Mouse (Mus musculus): ENCODE results near the gene Agbl4. TPM values are rescaled to one million over a fixed set of nuclear protein-coding genes. Genes with fewer than 3 reads are reported as not detected.

Agbl4 gene
- polyA plus RNA-seq, 3 experiments from 2014 or later = not detected

DNA sequence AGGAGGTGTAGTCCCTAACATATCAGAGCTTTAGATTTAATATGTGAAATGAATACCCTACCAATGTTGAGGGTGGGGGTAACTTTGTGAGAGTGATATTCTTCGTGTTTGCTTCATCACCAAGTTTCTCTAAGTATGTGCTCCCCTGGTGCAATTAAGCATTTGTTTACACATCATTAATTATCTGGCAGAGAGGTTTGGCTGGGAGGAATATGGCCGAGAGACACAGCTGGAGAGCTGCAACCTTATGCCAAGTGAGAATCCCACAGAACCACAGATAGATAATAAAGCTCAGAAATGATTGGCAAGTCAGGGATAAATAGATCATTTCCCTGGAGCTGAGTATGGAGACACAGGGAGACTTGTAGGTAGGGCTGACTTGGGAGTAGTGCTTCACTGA lies 1003.2 kb downstream of the Agbl4 start:
- no peak for ATAC-seq

DNA sequence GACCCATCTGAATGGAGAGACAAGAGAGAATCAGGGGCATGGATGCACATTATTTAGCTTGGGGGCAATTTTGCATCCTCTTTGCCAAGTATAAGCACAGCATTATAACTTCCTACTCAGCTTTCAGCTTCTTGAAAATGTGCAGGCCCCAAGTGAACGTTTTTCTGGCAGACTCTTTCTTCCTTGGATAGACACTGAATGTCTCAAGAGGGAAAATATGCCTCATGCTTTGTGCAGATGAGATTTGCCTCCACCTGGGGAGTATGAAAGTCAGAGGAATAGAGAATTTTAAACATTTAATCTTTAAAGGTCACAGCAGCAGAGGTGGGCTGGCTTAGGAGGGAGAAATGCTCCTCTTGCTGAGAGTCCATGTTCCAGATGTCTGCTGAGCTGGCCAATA lies 1005.8 kb downstream of the Agbl4 start:
- ATAC-seq = no peak

DNA sequence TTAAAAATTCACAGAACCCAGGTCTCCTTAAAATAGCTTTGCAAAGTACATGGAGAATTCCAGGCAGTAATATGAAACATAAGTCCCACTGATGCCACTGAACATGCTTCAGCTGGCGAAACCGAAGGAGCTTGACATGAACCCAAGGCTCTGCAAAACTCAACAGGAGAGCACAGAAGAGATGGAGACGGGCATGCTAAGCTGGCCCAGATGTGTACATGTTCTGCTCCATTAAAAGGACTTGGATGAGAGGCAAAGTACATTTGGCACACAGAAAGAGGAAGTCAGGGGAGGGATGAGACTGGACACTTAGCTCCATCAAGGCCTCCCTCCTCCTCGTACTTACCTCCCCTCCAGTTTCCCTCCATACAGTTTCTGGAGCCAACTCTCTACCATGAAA lies 1013.3 kb downstream of the Agbl4 start:
- ATAC-seq = no peak

DNA sequence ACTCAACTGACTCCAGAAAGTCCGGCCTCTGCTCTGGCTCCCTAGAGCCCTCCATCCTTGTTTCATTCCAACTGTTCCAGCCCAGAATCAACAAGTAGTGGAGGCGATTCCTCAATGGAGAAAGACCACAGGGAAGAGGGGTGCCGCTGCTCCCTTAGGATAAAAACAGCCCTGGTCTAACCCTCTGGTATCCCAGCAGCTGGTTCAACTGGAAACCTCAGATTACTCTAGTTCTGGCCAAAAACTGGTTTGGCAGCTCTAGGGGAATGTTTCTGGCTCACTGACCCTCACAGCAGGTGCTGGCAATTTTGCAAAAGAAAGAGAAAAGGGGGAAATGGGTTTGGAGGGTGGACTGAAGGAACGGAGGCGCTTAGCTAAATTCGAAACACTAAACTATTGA lies 1016.9 kb downstream of the Agbl4 start:
- no peak for ATAC-seq

DNA sequence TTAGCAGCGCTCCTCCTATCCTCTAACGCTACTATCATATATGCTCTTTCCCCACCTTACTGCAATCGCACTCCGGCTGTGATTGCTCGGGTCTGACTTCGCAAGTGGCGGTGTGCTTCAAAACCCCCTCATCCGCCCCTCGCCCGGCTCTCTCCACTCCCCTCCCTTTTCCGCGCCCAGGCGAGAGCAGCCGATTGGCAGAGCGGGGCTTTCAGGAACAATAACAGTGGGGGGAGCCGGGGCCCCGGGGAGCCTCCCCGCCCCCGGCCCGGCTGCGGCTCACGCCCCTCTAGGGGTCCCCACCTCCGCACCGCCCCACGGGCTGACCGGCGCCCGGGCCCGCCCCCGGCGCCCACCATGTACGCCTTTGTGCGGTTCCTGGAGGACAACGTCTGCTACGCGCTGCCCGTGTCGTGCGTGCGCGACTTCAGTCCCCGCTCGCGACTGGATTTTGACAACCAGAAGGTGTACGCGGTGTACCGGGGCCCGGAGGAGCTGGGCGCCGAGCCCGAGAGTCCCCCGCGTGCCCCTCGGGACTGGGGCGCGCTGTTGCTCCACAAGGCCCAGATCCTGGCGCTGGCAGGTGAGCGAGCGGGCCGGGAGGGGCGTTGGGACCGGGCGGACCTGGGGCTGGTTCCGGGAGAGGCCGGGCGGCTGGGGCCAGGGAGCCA lies 1017.5 kb downstream of the Agbl4 start, which contains the start of gene Bend5:
Gene Bend5, plus strand, starts transcription at position 189 of the 671 bp plus-strand sequence.
- peak; percentile 46 for ATAC-seq

DNA sequence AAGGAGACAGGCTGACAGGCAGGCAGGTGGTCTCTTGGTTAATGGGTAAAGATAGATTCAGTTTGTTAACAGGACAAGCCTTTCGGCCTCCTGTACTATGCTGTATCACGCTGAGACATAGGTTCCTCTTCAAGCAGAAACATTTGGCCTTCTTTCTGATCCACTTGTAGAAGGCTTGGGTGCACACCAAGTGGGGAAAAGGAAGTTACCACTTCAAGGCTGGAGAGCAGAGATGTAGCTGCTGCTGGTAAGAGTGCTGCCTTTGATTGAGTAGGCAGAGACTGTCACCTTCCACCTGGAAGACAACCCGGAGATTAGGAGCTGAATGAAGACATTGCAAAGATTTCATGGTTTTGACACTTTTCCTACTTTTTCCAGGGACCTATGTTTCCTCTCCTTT lies 1018.7 kb downstream of the Agbl4 start:
- ATAC-seq = no peak

DNA sequence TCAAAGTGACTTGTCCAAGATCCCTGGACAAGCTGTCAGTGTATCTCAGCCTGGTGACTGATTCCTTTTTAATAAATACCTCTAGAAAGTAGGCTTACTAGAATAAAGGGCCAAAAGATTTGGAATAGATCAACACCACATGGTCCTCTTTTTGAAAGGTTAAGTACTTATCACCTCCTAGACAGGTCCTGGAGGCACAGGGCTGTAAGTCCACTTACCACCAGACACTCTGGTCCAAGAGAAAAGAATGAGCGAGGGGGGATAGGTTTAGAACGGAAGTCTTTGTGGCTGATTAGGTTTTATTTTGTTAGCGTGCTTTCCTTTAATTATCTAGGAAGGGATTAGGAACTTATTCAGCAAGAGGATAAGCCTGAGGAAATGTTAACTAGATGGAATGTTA lies 1019.1 kb downstream of the Agbl4 start:
- no peak for ATAC-seq

DNA sequence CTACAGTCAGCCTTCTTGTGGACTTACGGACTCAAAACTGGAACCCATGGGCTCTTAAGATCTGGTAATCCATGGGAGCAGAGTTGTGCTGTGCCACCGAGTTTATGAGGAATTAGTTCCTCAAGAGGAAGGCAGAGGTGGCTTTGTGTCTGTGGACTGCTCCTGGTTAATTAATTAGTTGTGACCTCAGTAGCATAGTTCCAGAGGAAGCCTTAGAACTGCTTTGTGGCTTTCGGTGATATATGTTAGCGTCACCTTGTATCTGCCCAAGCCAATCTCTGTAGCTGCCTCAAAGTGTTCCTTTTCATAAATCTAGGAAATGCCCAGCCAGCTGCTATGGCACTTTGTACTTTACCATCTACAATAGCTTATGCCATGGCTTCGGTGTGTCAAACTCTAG lies 1020.3 kb downstream of the Agbl4 start:
- ATAC-seq = no peak

DNA sequence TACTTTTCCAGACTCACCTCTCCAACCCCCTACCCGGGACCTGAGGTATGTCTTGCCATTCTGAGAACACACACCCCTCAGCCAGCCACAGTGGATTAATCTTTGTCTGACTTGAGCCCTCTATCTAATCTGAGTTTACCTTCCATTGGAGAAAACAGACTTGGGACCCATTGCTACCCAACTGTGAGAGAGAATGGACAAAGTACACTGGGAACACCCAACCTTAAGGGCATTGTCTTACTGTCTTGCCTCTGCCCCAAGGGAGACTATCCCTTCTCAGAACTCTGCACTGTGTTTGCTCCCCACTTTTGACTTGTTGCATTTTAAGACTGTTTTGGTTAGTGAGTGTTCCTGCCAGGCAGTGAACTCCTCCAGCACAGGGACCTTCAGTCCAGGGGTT lies 1022.0 kb downstream of the Agbl4 start:
- no peak for ATAC-seq

DNA sequence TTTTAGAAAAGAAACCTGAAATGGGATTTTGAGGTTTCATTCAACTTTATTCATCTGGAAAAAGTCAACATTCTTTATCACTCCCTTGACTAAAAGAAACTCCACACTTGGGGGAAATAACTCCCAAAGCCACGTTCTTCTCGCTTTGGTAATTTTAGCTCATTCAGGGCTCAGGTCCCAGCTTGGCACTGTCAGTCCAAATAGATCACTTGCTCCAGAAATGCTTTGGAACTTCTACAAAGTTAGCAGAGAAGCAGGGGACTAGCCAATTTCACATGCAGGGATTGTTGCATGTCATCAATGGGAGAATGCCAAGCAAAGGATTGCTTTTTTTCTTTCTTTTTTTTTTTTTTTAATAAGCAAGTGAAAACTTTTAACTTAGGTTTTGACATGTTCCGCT lies 1022.6 kb downstream of the Agbl4 start:
- no peak for ATAC-seq

DNA sequence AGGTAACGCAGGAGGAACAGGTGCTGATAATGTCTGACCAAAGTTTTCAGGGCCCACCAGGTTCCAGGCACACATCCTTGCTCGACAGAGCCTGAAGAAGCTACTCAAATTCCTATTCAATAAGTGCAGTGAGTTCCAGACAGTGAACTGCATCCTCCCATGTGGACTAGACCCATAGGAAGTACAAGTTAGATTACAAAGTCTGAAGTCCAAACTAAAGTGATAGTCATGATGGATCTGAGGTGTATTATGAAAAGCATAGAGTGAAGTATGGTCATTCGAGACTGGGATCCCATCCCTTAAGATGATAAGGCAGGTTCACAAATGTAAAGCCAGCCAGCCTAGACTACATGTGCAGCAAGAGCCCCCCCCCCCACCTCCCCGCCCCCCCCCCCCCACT lies 1023.5 kb downstream of the Agbl4 start:
- no peak for ATAC-seq

DNA sequence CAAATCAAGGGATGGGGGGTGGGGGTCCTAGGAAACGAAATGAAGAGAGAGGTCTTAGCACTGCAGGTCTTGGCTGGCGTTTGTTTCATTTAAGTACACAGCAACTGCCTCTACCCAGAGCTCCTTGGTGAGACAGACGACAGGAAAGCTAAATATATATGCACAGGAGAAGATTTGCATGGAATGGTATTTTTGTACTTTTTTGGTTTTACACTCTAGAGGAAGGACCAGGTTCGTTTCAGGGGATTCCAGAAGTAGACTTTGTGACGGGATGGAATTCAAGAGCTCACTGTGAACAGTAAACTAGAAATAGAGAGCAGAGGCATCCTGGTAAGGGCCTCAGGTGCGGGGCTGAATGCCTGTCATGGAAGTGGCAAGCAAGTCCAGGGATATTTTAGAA lies 1024.3 kb downstream of the Agbl4 start:
- ATAC-seq = no peak

DNA sequence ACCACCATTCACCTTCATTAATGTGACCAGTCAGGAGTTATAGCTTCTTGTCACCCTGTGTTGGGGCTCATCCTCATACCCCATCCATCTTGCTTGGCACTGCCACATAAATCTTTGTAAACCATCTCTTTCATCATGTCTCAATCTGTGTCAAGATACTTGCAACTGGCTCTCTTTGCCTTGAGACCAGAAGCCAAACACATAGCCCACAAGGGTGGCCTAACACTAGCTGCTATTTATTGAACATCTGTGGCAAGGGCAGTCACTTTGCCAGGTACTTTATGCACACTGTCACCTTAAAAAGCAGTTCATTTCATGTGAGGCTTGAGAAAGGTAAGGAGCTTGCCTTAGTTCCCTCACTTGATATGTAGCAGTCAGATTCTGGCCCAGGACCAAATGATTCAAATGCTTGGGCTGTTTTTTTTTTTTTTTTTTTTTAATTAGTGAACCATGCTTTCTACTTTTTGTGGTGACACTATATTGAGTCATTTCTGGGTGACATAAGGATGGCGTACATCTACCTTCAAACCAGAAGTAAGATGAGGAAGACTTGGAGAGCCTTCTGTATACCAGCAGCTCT lies 1027.0 kb downstream of the Agbl4 start:
- no peak for ATAC-seq

DNA sequence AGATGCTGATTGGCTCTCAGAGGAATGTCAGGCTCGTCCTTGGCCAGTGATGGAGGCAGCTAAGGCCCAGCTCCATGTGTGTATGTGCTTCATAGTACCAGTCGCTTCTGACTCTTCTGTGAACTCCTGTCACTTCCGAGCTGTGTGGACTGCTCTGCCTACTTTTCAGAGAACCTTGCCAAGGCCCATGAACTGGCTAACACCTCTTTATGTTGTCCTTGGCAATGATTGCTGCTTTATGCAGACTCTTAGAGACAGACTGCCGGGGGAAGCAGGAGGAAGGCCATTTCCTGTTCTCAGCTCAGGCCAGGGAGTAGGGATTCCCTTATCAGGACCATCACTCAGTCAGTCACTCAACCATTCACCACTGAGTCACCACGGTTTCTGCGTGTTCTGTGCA lies 1027.7 kb downstream of the Agbl4 start:
- ATAC-seq = no peak

DNA sequence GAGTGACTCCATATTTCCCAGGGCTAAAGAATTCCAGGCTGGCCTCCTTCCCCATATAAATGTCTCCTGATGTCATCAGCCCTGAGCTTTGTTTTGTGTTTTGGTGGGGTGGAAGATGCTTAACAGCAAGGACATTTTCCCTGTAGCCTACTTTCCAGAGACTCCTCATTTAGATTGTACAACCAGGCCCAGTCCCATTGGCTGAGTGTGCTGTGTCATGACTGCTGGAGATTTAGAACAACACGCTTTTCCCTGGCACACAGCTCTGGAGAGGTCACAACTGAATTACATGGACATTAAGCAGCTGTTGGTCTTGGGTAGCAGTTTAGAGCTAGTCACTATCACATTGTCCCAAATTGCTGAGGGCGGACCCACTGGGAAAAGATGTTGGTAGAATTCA lies 1033.7 kb downstream of the Agbl4 start:
- ATAC-seq = no peak

DNA sequence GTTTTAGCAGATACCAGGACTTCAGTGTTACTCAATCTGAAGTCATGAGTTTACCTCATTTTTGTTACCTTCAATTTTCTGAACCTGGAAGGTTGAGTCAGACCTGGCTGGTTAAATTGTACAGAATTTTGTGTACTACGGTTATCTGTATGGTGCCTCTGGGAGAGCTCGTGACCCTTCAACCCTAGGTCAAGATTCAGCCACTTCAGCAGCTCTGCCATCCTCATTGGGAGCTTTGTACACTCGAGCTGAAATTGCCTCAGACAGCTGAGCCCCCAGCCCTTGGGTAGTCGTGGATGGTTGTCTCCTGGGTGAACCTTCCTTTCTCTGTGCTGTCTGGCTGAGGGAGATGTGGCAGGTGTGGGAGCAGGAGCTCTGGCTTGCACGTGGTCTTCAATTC lies 1034.6 kb downstream of the Agbl4 start:
- no peak for ATAC-seq

DNA sequence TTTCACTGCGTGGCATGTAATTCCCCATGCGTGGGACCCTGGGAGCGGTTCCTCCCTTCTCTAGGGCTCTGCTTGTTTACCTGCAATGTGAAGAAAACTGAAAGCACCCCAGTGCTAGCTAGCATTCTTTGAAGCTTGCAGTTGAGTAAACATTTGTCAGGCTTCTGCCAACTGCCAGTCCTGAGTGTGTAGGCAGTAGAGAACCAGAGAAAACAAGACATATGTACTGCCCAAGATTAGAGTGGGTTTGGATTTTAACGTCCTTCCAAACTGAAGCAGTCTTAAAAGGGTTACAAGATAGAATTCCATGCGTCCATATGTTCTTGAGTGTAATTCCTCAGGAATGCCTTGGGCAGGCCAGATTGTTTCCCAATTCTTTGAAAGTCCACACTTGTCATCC lies 1035.0 kb downstream of the Agbl4 start:
- no peak for ATAC-seq

DNA sequence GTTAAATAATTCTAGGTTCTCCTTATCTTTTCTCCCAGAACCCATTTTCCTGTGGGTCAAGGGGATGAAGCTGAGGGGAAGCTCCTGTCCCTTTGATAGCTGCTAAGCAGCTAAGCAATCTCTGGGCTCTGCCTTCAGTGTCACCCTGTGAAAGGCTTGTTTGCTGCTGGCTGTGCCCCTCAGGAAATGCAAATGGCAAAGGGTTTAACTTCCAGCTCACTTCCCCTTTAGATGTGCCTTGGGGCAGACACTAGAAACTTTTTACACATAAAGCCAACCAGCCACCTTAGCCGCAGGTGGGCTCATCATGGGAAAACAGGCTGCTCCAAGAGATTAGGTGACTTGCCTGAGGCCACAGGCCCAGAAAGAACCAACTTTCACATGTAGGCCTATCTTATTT lies 1044.2 kb downstream of the Agbl4 start:
- ATAC-seq = no peak

DNA sequence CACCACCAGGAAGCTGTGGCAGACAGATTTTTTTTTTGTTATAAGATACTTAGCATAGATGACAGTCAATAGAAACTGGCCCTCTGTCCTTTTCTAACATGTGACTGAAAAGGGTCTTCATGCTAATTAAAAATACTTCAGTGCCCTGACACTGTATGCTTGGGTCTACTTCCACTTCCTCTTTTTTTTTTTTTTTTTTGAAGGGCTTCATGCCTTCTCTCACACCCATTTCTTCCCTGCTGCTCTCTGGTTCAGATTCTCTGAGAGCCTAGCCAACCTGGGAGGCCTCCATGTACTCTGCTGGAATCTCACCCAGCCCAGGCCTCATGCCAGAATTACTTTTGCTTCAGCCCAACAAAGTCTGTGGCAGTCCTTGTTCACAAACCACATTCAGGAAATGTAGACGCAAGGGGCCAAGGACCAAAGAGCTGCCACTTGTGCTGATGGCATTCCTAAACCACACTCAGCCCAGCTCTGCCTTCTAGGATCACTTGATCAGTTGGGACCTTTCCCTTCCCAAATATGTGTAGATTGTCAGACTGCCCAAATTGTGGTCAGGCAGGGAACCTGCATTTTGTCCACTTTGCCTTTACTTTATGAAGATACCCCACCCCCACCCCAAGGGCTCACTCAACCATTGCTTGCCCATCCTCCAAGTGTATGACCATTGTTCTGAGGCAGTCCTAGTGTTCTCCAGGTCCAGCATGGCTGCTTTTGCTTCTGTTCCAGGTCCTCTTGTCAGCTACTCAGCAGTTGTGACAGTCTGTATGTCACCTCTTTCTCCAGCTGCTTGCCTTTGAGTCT lies 1045.2 kb downstream of the Agbl4 start:
- no peak for ATAC-seq

DNA sequence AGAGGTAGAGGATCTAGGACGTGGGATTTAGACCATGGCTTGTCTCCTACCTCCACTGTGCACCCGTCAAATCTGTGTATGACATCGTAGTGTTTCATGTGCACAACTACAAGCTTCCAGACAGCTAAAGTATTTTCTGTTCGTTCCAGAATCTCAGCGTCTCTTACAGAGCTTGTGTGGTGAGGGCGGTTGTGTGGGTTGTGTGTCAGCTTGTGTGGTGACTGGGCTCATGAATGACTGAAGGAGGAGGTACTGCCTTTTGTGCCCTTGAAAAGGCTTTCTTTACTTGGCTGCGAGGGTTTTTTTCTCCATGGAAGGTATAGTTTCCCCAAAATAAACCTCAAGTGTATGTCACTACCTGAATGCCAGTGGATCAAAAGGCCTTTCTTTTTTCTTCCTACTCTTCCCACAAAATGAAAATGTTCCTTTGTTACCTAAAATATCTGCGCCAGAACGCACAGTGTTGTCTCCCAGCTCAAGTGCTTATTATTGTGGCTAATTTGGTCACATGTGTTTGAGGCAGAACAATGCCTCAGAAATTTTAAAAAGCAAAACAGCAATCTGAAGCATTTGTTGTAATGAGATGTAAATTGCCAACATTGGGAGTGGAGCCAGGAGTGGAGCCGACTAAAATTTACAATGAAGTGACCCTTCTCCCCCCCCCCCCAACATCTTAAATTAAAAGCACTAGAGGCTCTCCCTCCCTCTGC lies 1046.6 kb downstream of the Agbl4 start:
- no peak for ATAC-seq

DNA sequence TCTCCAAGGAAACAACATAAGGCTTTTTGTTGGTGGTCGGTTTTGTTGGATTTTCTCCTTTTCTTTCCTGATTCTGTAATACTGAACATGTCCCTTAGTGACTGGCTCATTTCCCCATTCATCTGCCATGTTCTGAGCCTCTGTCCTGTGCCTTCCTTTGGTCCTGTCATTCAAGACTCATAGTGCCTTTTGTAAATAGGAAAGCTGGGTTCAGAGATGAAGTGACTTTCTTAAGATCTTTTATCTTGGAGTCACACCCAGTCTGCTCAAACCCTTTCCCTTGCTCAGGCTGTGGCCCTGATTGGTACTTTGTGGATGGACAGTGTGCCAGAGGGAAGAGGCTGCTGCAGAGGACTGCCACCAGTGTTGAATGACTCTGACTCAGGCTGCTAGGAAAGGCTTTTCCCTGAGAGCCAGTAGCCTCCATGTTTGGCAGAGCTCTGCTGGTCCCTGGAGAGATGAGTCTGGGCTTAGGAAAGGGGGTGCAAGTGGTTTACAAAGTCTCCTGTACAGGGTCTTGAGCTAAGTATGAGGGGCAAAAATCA lies 1047.2 kb downstream of the Agbl4 start:
- no peak for ATAC-seq

DNA sequence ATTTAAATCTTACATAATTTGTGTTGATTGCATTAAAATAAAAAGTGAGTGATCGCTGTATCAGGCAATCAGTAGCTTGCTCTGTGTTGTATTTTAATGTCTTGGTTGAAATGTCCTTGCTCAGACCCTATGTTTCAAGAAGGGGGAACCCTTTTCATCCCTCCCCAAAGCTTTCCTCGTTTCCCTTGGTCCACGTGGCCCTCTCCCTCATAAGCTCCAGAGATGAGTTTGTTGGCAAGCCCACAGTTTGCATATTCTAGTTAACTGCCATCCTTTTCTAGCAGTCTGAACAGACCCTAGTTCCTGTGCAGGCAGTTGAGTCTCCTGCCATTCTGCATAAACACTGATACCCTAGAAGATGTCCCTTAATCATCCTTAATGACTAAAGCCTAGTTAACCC lies 1050.5 kb downstream of the Agbl4 start:
- no peak for ATAC-seq

DNA sequence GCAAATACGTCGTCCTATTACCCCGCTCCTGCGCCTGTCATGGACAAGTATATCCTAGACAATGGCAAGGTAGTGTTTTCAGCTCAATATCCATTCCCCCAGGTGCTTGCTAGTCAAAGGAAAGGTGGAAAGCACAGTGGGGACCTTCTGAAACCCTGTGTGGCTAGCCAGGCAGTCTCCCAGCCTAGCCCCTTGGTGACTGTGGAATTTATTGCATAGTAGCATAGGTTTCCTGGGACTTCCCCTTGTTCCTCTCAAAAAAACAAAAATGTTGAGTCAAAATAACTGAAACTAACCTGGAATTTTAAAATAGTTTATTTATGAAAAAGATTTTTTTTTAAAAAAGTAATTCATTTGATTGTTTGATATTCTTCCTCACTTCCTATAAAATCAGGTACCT lies 1051.1 kb downstream of the Agbl4 start:
- no peak for ATAC-seq

Data from inflammation-experienced regulatory T-cells, adult 6 months (primary cell).